Mouse (Mus musculus) midbrain, embryonic 10.5 days (tissue): ENCODE measurements around the gene Trim43b. TPM values are rescaled to one million over a fixed set of nuclear protein-coding genes. Genes with fewer than 3 reads are reported as not detected.
"Not testable (repeated sequence)": the region's sequence is repeated elsewhere in the genome, so short reads cannot be mapped to it uniquely, and the experiment has no call there.

Experiments
- DNase-seq: peaks from one replicate; pipeline ENCODE4 v3.0.0-alpha.2; 2017; ENCODE audit warnings: low spot score
- H3K27ac ChIP-seq: fragments of 300-500 bp; sonication (generic); replicated peaks from 2 replicates; pipeline ENCODE4 v1.5.1; 2016; ENCODE audit warnings: mild to moderate bottlenecking
- H3K27me3 ChIP-seq: fragments of 300-500 bp; sonication (generic); 2 replicates; pipeline ENCODE4 v1.6.1; 2016; ENCODE audit warnings: low read depth, mild to moderate bottlenecking; ENCODE audit not compliant: poor library complexity, severe bottlenecking
- H3K36me3 ChIP-seq: fragments of 300-500 bp; sonication (generic); 2 replicates; pipeline ENCODE4 v1.6.1; 2016; ENCODE audit warnings: mild to moderate bottlenecking, moderate library complexity
- H3K4me1 ChIP-seq: fragments of 300-500 bp; sonication (generic); 2 replicates; pipeline ENCODE4 v1.6.1; 2016
- H3K4me3 ChIP-seq: fragments of 300-500 bp; sonication (generic); 2 replicates; pipeline ENCODE4 v1.5.1; 2016; ENCODE audit warnings: mild to moderate bottlenecking, moderate library complexity
- H3K9me3 ChIP-seq: fragments of 300-500 bp; sonication (generic); replicated peaks from 2 replicates; pipeline ENCODE4 v1.6.1; 2016; ENCODE audit warnings: mild to moderate bottlenecking
- WGBS: fragments of 180-500 bp; shearing (Covaris S2); methylation state at CpG from one replicate; pipeline ENCODE4 v1.1.7; 2016; 5-methylcytosine and 5-hydroxymethylcytosine counted together
- polyA plus RNA-seq: library from polyadenylated mRNA; unstranded; fragments of >200 nt; fragmentation: Nextera tagmentation; extraction: Ambion mirVana; gene quantifications from 2 replicates; pipeline ENCODE4 v1.2.1, GENCODE M21; 2016

Trim43b gene
- polyA plus RNA-seq = not detected in 2 replicates

DNA sequence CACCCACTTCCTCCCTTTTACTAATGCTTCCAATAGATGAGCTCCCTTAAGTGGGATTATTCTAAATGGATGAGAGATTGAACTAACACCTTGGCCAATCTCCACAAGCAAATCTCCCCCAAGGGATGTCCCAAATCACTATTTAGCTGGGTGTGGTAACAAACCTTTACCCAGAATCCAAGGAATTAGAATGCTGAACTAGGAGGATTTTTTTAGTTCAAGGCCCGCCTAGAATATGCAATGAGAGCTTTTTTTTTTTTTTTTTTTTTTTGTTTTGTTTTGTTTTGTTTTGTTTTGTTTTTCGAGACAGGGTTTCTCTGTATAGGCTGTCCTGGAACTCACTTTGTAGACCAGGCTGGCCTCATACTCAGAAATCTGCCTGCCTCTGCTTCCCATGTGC lies at the start of gene Trim43b:
Gene Trim43b (minus strand): TSS at position 101 of the 400 bp plus-strand sequence.
- not testable (repeated sequence) for H3K27me3 ChIP-seq, H3K27ac ChIP-seq, H3K36me3 ChIP-seq, DNase-seq, H3K4me1 ChIP-seq, H3K4me3 ChIP-seq, H3K9me3 ChIP-seq
- WGBS = 69% methylated on average over 2 of the region's 2 CpGs

DNA sequence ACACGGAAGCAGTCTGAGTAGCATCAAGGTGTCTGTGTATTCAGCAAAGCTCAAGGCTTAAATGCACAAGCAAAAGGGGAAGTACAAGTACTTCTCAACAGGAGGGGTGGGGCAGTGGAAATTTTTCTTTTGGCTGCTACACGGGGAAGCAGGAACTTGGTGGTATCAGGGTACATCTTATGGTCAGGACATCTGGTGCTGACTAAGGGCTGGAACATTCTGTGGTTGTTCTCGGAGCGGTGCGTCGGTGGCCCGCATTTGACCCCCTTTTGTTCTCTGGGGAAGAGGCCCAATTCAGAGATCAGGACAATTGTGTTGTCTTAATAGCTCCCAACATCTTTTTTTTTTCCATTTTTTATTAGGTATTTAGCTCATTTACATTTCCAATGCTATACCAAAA lies 11.9 kb upstream of the Trim43b start:
- 90% methylated on average over 7 of the region's 7 CpGs for WGBS
- not testable (repeated sequence) for H3K27ac ChIP-seq, H3K27me3 ChIP-seq, DNase-seq, H3K9me3 ChIP-seq, H3K36me3 ChIP-seq, H3K4me3 ChIP-seq, H3K4me1 ChIP-seq

DNA sequence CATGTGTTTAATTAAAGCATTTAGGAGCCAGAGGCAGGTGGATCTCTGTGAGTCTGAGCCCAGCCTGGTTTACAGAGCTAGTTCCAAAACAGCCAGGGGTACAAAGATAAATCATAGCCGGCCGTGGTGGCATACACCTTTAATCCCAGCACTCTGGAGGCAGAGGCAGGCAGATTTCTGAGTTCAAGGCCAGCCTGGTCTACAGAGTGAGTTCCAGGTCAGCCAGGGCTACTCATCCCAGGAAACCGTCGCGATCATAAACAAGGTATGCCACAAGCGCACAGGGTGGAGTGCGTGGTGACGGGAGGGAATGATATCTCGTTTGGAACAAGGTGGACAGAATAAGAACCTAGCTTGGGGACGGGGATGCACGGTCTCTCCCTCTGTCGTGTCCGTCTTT lies 5.9 kb downstream of the Trim43b start:
- H3K27me3 ChIP-seq, H3K4me3 ChIP-seq, DNase-seq, H3K27ac ChIP-seq, H3K36me3 ChIP-seq, H3K4me1 ChIP-seq, H3K9me3 ChIP-seq: not testable (repeated sequence)
- WGBS = 92% methylated on average over 13 of the region's 13 CpGs

DNA sequence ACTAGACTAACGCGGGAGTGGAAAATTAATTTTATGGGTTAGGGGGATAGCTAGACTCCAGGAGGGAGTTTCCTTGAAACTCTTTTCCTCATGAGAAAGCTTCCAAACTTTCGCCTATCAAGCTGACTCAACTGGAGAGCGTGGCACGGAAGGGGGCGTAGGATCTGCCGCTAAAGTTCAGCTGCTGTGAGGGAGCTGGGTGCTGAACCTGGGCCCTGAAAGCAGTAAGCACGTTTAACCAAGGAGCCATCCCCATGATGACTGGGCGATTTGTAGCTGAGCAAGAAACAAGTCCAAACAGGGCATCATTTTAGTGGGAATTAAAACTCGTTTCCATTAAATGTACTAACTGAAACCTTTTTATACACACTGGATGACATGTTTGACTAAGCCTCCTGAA lies 13.0 kb downstream of the Trim43b start:
- WGBS = 85% methylated on average over 10 of the region's 10 CpGs
- not testable (repeated sequence) for H3K4me3 ChIP-seq, DNase-seq, H3K27me3 ChIP-seq, H3K4me1 ChIP-seq, H3K9me3 ChIP-seq, H3K27ac ChIP-seq, H3K36me3 ChIP-seq

DNA sequence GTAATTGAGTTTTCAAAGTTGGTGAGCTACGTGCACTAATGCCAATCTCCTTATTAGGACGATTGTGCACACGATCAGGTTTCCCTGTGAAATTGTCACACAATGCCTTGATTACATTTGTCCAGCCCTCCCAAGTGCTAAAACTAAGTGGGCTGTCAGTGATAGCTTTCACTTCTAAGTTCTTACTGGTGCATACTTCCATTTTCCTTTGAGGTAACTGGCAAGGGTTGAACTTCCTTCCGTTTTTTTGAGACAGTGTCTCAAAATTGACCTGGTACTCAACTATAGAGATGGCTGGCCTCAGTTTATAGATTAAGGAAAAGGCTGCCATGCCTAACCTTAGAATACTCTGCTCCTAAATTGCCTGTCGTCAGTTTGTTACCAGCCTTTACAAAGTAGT lies 16.1 kb downstream of the Trim43b start:
- H3K9me3 ChIP-seq, H3K4me1 ChIP-seq, H3K27ac ChIP-seq, H3K4me3 ChIP-seq, H3K36me3 ChIP-seq, DNase-seq, H3K27me3 ChIP-seq: not testable (repeated sequence)
- WGBS = 90% methylated on average over 2 of the region's 5 CpGs

DNA sequence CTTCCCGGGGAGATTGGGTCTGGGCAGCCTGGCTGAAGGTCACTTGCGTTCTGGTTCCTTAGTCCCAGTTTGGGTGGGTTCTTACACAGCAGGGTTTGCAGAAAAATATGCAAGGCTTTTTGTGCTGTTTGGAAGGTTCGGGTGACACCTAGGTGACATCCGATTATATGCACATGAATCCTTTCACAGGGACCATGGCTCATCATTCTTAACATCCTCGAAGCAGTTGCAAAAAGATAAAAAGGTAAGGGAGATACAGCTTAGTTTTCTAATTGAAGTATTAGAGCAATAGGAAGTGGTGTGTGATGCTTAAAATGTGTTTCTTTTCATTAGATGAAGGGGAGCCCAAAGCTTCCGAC lies 25.5 kb downstream of the Trim43b start:
- H3K27me3 ChIP-seq, H3K36me3 ChIP-seq, H3K4me1 ChIP-seq, H3K4me3 ChIP-seq, H3K9me3 ChIP-seq, DNase-seq, H3K27ac ChIP-seq: not testable (repeated sequence)
- WGBS = 96% methylated on average over 4 of the region's 6 CpGs

DNA sequence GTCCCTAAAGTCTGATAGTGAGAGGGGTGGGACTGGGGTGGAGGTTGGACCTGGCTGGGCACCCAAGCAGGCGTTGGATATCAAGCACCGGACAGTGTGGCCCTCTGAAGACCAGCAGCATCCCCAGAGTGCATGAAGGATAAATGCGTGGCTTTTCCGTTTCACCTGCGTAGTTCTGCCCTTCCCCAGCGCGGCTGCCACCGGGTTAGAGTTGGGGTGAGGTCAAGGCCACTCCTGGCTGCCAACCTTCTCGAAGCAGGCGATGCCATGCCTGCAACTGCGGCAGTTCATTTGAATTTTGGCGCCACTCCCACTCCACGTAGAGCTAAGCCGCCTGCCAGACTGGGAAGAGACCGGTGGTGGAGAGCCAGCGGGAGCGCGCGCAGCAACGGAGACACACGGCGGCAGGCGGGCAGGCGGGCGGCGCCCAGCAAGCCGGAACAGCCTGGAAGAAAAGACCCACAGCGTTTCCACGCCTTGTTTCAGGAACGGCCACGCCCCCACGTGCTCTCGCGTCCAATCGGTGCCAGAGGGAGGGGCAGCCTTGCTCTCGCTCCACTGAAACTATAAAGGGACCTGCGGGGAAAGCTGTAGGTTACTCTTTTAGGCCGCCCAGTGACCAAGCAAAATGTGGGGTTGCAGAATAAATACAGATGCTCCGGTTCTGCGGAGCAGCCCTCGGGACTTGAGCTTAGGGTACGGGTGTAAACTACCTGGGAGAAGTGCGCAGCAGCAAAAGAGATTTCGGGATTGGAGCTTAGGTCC lies 26.1 kb downstream of the Trim43b start:
- not testable (repeated sequence) for H3K27me3 ChIP-seq, H3K36me3 ChIP-seq, H3K4me1 ChIP-seq, H3K27ac ChIP-seq, H3K9me3 ChIP-seq
- 69% methylated on average over 43 of the region's 44 CpGs for WGBS
- peak overlapping the region; percentile 35; the same call in 1 of the 2 replicates for H3K4me3 ChIP-seq
- peak; percentile 31 for DNase-seq

Other genes starting within 250 kb of the Trim43b start
- not detected in 2 replicates for gene Bcl2a1a, start 135.9 kb downstream of the Trim43b start, polyA plus RNA-seq
- 0.32 and 0.42 TPM in 2 replicates for gene Bcl2a1b, start 106.4 kb upstream of the Trim43b start, polyA plus RNA-seq
- gene Gm29094, start 106.5 kb upstream of the Trim43b start, polyA plus RNA-seq = 0.28 TPM in 1 of 2 replicates, not detected in the other
- gene Mthfs, start 117.8 kb upstream of the Trim43b start, polyA plus RNA-seq = 14.4 and 14.5 TPM in 2 replicates